Mouse (Mus musculus) embryo, embryonic 10.5 days (tissue): Measurements from ENCODE around the gene Ssmem1.

ENCODE experiments used
- DNase-seq: peaks from one replicate; pipeline ENCODE4 v3.0.0-alpha.2; 2015; ENCODE audit warnings: low spot score

Ssmem1 gene

GRCm38 (mm10) chr6:30526586-30527515, 17.2 kb downstream of the Ssmem1 start:
- peak; percentile 87 for DNase-seq

DNA sequence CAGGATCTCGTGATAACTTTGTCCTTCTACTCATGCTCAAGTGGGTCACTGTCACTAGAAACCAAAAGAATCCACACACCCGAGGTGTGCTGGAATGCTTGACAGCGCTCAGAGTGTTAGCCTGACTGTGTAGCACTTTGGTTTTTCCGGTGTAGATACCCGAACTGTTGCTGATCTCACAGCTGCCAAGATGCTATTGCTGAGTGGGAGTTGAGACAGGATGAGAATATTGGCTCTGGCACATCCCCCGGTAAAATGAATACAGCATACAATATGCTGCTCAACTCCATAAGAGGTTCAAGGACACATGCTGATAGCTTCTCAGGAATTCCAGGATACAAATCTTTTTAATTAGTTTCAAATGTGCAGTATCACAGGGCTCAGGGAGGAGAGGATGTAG, 19.2 kb downstream of the Ssmem1 start:
- DNase-seq, result no peak

- DNase-seq, result peak; percentile 63
Observed at GRCm38 (mm10) chr6:30535340-30535739, 25.7 kb downstream of the Ssmem1 start.

GRCm38 (mm10) chr6:30538240-30538639, 28.6 kb downstream of the Ssmem1 start:
- DNase-seq, result no peak

DNA sequence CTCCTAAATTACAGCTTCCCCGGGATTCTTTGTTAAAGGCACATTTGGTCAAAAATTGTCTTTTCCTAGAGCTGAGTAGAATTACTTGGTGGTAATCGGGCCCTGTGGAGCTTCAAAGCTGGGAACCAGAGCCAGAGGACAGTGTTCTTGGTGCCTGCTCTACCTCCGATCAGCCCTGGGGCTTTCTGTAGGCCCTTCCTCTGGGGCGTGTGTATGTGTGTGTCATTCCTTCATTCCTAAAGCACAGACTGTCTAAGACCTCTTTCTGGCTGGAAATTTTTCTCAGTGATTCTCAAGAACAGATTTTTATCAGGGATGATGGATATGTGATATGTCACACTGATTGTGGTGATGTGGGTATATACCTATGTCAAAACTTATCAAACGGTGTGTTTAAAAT, 29.2 kb downstream of the Ssmem1 start:
- DNase-seq, result no peak

GRCm38 (mm10) chr6:30541009-30541799, 31.6 kb downstream of the Ssmem1 start, which contains the start of gene Cpa2:
Gene Cpa2, plus strand, starts transcription at chr6:30541582.
- DNase-seq, result peak; percentile 52

- DNase-seq, result no peak
Observed at GRCm38 (mm10) chr6:30542277-30542676, 32.6 kb downstream of the Ssmem1 start.

DNA sequence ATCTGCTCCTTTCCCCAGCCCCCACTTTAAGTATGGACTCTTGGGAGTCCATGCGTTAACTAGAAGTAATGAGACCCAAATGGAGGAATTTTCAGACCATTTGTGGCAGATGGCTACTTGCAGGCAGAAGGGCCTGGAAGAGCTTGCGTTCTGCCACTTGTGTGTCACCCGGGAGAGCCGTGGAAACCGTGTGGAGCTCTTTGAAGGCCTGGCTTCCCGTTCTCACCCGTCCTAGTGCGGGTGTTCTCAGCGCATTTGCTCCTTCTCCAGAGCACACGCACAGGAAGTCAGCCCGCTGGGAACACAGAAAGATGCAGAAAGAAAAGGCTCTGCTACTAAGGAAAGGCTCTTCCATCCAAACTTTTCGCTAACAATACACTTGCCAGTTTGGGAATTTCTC, 33.4 kb downstream of the Ssmem1 start:
- DNase-seq, result no peak

GRCm38 (mm10) chr6:30543851-30544250, 34.2 kb downstream of the Ssmem1 start:
- no peak for DNase-seq

- no peak for DNase-seq
Observed at GRCm38 (mm10) chr6:30545689-30546088, 36.0 kb downstream of the Ssmem1 start.

GRCm38 (mm10) chr6:30546571-30547273, 37.1 kb downstream of the Ssmem1 start:
- DNase-seq, result peak; percentile 82

- peak; percentile 84 for DNase-seq
Observed at GRCm38 (mm10) chr6:30547274-30547645, 37.6 kb downstream of the Ssmem1 start.

DNA sequence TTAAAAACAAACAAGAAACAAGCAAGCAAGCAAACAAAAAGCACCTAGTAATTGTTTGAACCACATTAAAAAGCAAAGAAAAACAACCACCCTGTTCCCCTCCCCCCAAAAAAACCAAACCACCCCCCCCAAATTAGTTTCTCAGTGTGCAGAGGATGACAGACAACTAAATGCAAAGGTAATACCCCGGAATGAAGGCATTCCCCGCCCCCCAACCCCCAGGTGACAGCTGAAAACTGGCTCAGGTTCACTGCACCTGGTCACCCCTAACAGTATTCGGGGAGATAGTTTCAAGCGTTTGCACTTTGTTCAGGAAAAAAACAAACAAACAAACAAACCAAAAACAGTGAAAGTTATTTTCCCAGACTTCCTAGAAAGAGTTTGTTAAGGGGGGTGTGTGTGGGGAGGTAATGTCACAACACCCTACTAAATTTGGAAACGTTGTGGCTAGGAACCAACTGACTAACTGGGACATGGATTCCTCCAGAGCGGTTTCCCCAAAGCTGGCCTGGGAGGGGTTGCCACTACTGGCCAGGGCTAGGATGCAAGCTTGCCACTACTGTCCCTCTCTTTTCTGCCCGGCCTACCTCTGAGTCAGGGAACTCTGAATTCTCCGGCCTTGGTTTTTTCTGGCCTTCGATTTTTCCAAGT, 38.1 kb downstream of the Ssmem1 start:
- peak; percentile 60 for DNase-seq

- DNase-seq, result peak; percentile 91
Observed at GRCm38 (mm10) chr6:30549231-30549761, 39.6 kb downstream of the Ssmem1 start.

GRCm38 (mm10) chr6:30550496-30551192, 41.0 kb downstream of the Ssmem1 start:
- DNase-seq, result peak; percentile 52

DNA sequence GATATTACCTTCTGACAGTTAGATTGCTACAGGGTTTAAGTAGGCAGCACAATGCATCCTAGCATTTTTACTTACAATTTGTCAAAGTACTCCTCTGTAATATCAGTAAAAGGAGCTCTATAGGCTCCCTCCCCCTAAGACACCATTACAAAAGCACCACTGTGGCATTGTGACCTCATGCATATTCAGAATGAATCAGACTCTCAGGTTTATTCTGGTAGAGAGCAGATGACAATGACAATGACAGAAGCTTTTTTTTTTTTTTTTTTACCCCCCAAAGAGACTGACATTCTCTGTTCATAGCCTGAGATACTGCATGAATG, 41.5 kb downstream of the Ssmem1 start:
- peak; percentile 67 for DNase-seq

DNA sequence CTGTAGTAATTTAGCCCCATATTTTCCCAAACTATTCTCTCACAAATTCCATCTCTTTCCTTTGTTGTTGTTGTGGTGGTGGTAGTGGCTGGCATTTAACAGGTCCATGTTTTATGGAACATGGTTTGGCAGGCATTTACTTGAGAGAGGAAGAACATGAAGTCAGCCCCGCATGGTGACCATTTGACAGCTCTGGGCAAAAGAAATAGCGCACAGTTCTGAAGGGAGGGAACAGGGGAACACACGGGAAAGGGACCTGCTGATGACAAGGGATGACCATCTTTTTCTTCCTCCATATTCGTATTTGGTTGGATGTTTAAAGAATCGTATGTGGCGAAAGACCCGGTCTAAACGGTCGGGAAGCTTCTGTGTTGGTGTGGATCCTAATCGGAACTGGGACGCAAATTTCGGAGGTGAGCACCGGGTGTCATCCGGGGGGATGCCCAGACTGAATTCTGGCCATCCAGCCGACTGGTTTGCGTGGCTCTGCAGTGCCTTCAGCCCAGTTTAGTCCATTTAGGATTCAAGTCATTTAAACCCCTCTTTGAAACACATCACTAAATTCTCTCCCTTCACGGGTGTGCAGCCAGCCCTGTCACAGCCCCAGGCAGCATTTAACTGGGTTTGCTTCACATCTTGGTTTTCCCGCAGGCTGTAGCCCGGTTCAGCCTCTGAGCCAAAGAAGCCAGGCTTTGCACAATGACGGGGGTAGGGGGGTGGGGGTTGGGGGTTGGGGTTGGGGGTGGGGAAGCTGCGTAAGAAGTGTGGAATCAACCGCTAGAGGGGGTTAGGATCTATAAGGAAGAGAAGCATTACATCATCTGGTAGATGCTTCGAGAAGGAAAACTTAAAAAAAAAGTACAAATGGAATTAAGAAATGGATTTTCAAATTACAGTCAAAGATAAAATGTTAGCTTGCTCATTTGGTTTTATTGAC, 42.3 kb downstream of the Ssmem1 start:
- DNase-seq, result peak; percentile 84

DNA sequence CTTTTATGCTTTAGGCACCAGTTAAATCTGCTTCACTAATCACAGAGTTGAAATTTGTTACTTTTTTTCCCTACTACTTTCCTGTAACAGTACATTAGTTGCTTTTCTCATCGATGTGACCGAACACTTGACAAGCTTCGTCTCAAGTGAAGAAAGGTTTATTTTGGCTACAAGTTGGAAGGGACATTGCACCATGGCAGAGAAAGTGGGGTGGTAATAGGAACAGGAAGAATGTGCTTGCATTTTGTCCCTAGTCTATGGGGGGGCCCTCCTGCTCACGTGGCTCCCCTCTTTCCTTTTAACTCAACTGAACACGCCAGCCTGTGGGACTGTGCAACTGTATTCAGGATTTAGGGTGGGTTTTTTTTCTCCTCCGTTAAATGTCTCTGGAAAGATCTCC, 43.0 kb downstream of the Ssmem1 start:
- DNase-seq, result no peak

DNA sequence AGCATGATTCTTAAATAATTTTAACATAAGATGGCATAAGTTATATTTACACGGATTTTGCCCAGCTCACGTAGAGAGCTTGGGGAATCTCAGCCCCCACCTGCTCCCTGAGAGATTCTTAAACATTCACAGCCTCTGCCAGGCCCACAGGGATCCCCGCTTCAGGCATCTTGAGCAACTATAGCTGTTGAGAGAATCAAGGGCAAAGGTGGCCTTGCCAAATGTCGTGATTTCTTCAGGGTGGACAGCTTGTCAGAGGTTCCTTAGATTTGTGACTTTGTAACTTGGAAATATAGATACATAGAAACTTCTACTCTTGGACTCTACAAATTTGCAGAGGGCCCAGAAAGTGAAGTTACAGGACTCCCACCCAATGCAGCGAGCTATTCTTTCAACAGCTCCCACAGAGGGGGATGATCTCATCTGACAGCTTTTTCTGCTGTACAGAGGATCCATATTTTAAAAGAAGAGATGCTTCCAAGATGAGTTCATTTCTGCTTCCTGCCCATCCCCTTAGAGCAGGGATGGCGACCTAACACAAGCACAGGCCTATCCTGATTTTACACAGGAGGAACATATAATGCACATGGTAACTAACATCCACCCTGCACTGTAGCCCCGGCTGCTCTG, 43.8 kb downstream of the Ssmem1 start:
- no peak for DNase-seq
